Mouse (Mus musculus): Measurements from ENCODE around the gene Arhgap42. TPM values are rescaled to one million over a fixed set of nuclear protein-coding genes. Genes with fewer than 3 reads are reported as not detected.

Gene Arhgap42
- polyA plus RNA-seq (2014; fragmentation: Illumina TruSeq; extraction: RNeasy Lipid Tissue Mini Kit (QIAGEN cat#74804); ENCODE audit: insufficient read depth, low read depth, low replicate concordance), result 7.8 TPM

DNA sequence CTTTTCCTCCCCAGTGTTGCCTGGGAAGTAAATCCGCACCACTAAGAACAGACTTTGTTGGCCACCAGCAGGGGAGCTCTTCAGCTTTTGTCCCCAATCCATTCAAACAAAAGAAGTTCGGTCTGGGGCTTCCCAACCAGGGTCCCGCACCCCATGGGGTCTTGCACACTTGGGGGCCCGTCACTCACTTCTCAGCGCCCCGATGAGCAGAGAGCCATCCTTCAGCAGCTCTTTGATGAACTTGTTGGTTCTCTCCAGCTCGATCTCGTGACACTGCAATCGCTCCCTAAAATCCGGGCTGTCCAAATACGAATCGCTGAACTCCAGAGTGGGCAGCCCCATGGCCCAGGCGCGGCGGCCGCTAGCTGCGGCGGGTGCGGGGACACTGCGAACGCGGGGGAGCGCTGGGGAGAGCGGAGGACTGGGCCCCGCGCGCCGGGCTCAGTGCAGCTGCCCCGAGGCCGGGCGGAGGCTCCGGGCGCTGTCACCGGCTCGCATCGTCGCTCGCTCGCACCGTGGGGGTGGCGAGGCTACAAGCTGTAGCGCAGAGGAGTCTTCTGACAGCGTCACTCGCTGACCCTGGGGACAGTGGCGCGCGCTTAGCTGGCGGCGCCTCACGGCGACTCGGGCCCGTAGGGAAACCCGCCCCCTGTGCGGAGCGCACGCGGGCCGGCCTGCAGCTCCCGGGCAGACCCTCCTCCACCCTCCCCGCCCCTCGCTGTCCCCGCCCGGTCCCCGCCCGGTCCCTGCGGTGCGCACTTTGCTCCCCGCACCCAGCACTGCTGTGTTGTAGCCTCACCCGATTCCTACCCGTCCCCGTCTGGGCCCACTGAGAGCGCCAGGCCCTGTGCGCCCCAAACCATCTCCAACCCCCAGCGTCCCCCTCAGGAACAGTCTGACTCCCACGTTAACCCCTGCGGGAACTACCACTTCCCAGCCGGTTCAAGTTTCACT is at the start of gene Arhgap42:
Gene Arhgap42, minus strand, starts transcription at position 664 of the 954 bp plus-strand sequence.

DNA sequence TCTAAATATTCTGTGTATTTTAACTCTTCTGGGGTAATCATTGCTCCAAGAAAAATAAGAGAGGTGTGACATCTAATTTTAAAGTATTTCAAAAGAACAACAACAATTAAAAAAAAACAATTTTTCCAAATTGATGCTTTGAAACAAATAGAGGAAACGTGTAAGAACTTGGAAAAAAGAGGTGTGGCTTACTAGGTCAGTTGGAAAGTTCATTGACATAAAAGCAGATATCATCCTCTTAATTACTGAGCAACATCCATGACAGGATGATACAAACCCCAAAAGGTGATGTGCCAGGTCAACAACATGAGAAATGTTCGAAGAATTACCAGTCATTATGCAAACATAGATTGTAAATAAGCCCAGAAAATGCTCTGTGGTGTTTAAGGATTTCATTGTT is 267.4 kb downstream of the Arhgap42 start, which contains the start of gene Gm16485:
Gene Gm16485, plus strand, starts transcription at position 301 of the 400 bp plus-strand sequence.

All from lung, adult 10 weeks (tissue).